Mouse (Mus musculus) liver, embryonic 16.5 days (tissue): ENCODE measurements around the gene E330017A01Rik. TPM values are rescaled to one million over a fixed set of nuclear protein-coding genes. Genes with fewer than 3 reads are reported as not detected.

Experiments
- ATAC-seq: fragments of 200-750 bp; cut with Nextera tagmentation; 2 replicates; pipeline ENCODE4 v1.8.0; 2017; ENCODE audit warnings: low read depth, mild to moderate bottlenecking, moderate number of reproducible peaks, moderate library complexity
- H3K27ac ChIP-seq: fragments of 300-500 bp; sonication (generic); 2 replicates; pipeline ENCODE4 v1.5.1; 2014; ENCODE audit warnings: mild to moderate bottlenecking, low read length
- H3K27me3 ChIP-seq: fragments of 300-500 bp; sonication (generic); 2 replicates; pipeline ENCODE4 v1.6.1; 2014; ENCODE audit warnings: low read depth, low read length, mixed read lengths; ENCODE audit not compliant: control insufficient read depth, insufficient read depth
- H3K36me3 ChIP-seq: fragments of 300-500 bp; sonication (generic); 2 replicates; pipeline ENCODE4 v1.6.1; 2014; ENCODE audit warnings: mild to moderate bottlenecking; ENCODE audit not compliant: control insufficient read depth, insufficient read depth
- H3K4me1 ChIP-seq: fragments of 300-500 bp; sonication (generic); 2 replicates; pipeline ENCODE4 v1.6.1; 2014; ENCODE audit warnings: low read depth, low read length, mixed read lengths; ENCODE audit not compliant: control insufficient read depth
- H3K4me2 ChIP-seq: fragments of 300-500 bp; sonication (generic); 2 replicates; pipeline ENCODE4 v1.6.1; 2014; ENCODE audit warnings: low read depth, low read length, mixed read lengths
- H3K4me3 ChIP-seq: fragments of 300-500 bp; sonication (generic); 2 replicates; pipeline ENCODE4 v1.5.1; 2014; ENCODE audit warnings: low read depth, mild to moderate bottlenecking, low read length
- H3K9ac ChIP-seq: fragments of 300-500 bp; sonication (generic); 2 replicates; pipeline ENCODE4 v1.6.1; 2014; ENCODE audit warnings: low read depth, low read length
- H3K9me3 ChIP-seq: fragments of 300-500 bp; sonication (generic); replicated peaks from 2 replicates; pipeline ENCODE4 v1.6.1; 2016; ENCODE audit warnings: low read length; ENCODE audit not compliant: control insufficient read depth
- WGBS: fragments of 180-500 bp; shearing (Covaris S2); extraction: QIAGEN DNeasy Blood & Tissue Kit; methylation state at CpG from one replicate; pipeline ENCODE4 v1.1.7; 2014; ENCODE audit not compliant: insufficient replicate concordance; 5-methylcytosine and 5-hydroxymethylcytosine counted together
- polyA plus RNA-seq: library from polyadenylated mRNA; unstranded; fragments of >200 nt; fragmentation: Nextera tagmentation; extraction: Ambion mirVana; gene quantifications from 2 replicates; pipeline ENCODE4 v1.2.1, GENCODE M21; 2015

E330017A01Rik gene
- polyA plus RNA-seq, 1 experiment from 2014 or later = not detected

DNA sequence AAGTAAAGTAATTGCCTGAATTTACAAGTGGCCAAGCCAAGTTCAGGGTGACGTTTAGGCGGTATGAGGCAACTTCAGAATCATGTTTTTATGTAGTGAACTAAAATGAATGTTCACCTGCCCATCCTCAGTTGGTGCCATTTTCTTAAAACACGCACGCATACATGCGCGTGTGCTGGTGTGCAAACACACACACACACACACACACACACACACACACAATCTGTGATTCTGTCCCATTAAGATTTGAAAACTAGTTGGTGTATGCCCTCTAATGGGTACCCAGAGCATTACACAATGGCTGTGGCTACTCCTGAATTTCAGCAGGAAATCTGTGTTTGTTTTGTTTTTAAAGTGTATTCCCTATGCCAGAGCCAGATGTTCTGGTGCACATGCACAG is 14.6 kb downstream of the E330017A01Rik start:
- 74% methylated on average over 6 of the region's 6 CpGs for WGBS
- H3K4me1 ChIP-seq = peaks cover 21% of the 10 kb centered on the region
- H3K9me3 ChIP-seq = no peaks in the 10 kb centered on the region

DNA sequence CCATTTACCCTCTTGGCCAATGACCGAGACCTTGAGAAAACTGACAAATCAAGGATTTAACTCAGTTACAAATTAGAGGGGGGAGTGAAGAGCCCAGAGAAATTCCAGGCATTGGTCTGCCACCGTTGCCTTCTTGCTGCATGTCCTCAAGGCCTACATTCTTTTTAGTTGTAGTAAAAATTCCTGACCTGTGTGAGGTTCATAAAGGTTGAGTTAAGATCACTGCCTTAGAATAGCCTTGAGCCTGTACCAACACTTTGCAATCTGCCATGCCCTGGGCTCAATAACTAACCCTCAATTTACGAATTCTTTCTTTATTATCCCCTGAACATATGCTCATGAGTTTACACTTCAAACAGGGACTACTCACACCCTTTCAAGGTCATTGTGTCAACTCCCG is 15.4 kb downstream of the E330017A01Rik start:
- WGBS = 68% methylated on average over 4 of the region's 4 CpGs
- ATAC-seq = no peak

More for the DNA sequence above, 14.6 kb downstream of the E330017A01Rik start:
- Histone ChIP-seq H3K27me3 (no peaks in the 10 kb centered on the region), H3K36me3 (no peaks in the 10 kb centered on the region), H3K27ac (no peak overlapping the region), H3K4me2 (no peak overlapping the region), H3K9ac (no peak overlapping the region), H3K4me3 (no peak overlapping the region)
- ATAC-seq = no peak

DNA sequence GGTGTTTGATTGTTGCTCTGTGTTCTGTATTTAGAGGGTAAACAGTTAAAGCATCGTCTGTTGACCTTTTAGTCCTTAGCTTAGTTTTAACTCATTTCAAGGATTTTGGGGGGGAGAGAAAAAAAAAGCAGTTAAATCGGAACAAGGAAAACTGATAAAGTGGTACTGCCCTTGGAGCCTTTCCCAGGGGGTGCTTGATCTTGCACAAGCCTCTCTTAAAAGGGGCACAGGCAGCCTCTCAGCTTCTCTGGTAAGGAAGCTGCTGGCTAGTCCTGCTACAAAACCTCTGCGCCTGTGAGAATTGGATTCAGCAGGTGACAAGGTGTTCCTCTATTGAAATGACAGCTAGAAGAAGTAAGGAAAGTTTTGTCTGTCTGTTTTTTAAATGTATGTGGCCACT is 16.2 kb downstream of the E330017A01Rik start:
- Histone ChIP-seq H3K4me3 (no peak overlapping the region), H3K27ac (no peak overlapping the region), H3K36me3 (no peaks in the 10 kb centered on the region), H3K4me2 (no peak overlapping the region), H3K9ac (no peak overlapping the region), H3K4me1 (peaks cover 9% of the 10 kb centered on the region), H3K27me3 (no peaks in the 10 kb centered on the region), H3K9me3 (no peaks in the 10 kb centered on the region)
- no peak for ATAC-seq
- 68% methylated on average over 3 of the region's 3 CpGs for WGBS

More for the DNA sequence above, 15.4 kb downstream of the E330017A01Rik start:
- Histone ChIP-seq H3K4me3 (no peak overlapping the region), H3K4me2 (no peak overlapping the region), H3K9ac (no peak overlapping the region), H3K27ac (no peak overlapping the region), H3K4me1 (peaks cover 14% of the 10 kb centered on the region), H3K27me3 (no peaks in the 10 kb centered on the region), H3K36me3 (no peaks in the 10 kb centered on the region), H3K9me3 (no peaks in the 10 kb centered on the region)

DNA sequence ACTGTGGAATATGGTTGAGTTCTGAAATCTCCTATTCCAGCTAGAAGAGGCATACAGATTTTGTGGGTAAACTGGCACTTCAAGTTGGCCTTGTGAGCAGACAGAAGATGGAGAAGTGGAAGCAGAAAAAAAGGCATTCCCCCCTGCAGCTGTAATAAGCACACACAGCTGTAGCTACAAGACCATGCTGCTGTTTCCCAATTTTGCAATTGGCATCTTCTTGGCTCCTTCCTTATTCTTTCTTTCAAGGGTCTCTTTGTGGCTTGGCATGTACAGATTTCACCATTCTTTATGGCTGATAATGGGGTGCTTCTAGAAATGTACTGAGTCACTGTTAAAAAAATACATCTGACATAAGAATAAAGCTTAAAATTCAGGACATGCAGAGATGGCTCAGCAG is 21.2 kb downstream of the E330017A01Rik start:
- H3K9ac ChIP-seq = no peak overlapping the region
- no peaks in the 10 kb centered on the region for H3K36me3 ChIP-seq
- no peak overlapping the region for H3K4me3 ChIP-seq
- no peak for ATAC-seq
- H3K9me3 ChIP-seq = no peaks in the 10 kb centered on the region
- H3K27ac ChIP-seq = no peak overlapping the region
- H3K4me1 ChIP-seq = no peaks in the 10 kb centered on the region
- no peaks in the 10 kb centered on the region for H3K27me3 ChIP-seq
- H3K4me2 ChIP-seq = no peak overlapping the region

DNA sequence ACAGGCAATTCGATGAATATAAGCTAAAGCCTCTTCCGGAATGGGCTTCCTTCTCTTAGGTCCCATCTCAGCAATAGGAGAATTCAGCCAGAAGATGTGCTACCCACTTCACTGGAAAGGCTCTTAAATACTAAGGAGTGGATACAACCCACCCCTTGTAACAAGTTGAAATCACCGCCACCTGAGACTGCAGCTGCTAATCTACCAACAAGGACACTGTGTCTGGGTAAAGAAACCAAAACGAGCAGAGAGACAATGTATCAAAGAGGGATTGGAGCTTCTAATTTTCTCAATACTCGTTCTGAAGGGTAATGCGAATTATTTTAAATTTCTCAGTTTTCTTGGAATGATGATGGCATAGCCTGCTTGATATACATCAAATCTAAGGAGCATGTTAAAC is 21.7 kb downstream of the E330017A01Rik start, which contains the start of gene Gm813:
TSS of gene Gm813 (minus strand) at position 101 of the 400 bp plus-strand sequence.
- Histone ChIP-seq H3K36me3 (no peaks in the 10 kb centered on the region), H3K4me1 (no peaks in the 10 kb centered on the region), H3K4me2 (no peak within 1 kb of the TSS), H3K27me3 (no peaks in the 10 kb centered on the region), H3K4me3 (no peak within 1 kb of the TSS), H3K9ac (no peak within 1 kb of the TSS), H3K9me3 (no peaks in the 10 kb centered on the region), H3K27ac (no peak within 1 kb of the TSS)
- no peak for ATAC-seq
- WGBS = 66% methylated on average over 6 of the region's 6 CpGs

DNA sequence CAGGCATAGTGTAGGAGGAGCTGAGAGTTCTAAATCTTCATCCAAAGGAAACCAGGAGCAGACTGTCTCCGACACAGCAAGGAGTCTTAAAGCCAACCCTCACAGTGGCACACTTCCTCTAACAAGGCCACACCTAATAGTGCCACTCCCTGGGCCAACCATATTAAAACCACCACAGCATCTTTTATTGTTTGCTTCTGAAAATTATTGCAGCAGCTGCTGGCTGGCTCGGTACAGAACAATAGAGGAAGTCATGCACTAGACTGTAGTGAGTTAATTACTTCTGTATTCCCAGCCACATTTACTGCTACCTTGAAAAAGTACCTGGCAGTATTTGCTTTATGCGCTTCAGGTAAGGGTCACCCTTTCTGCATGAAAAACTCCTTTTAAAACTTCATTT is 25.6 kb downstream of the E330017A01Rik start:
- no peak overlapping the region for H3K4me2 ChIP-seq
- no peak overlapping the region for H3K4me3 ChIP-seq
- H3K4me1 ChIP-seq = no peaks in the 10 kb centered on the region
- ATAC-seq = no peak
- WGBS = 48% methylated on average over 3 of the region's 3 CpGs
- H3K27ac ChIP-seq = no peak overlapping the region
- no peaks in the 10 kb centered on the region for H3K9me3 ChIP-seq
- no peak overlapping the region for H3K9ac ChIP-seq
- no peaks in the 10 kb centered on the region for H3K36me3 ChIP-seq
- H3K27me3 ChIP-seq = no peaks in the 10 kb centered on the region

DNA sequence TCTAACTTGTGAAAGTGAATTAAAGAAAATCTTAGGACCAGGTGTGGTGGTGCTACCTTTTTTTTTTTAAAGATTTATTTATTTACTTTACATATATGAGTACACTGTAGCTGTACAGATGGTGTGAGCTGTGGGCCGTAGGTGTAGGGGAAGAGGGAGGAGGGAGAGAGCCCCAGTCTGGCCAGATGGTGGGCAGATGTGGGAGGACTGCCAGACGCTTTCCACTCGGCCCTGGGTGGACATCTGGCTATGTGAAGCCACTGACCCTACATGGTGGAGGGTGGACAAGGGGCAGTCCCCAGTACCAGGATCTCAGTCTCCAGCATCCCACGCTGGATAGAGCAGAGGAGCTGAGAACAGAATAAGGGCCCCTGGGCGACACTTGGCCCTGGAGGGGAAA is 31.4 kb downstream of the E330017A01Rik start:
- Histone ChIP-seq H3K4me1 (peaks cover 22% of the 10 kb centered on the region), H3K27me3 (no peaks in the 10 kb centered on the region), H3K27ac (no peak overlapping the region), H3K9ac (no peak overlapping the region), H3K4me2 (no peak overlapping the region), H3K9me3 (no peaks in the 10 kb centered on the region), H3K36me3 (no peaks in the 10 kb centered on the region), H3K4me3 (no peak overlapping the region)
- ATAC-seq = no peak
- WGBS = 71% methylated on average over 5 of the region's 5 CpGs

DNA sequence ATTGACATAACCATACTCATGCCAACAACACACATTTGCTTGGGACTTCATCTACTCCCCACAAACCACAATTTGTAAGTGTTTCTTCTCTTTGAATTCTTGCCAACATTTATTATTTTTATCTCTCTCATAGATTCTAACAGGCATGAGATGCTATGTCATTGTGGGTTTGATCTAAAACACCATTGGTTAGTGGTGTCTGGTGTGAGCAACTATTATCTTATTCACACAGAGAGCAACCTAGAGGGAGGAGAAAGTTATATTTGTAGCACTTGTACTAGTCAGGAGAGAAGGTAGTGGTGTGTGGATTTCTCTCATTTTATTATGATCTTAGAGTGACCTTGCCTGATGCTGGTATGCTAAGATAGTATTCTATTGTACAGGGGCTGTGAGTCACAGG is 33.9 kb downstream of the E330017A01Rik start:
- no peak overlapping the region for H3K9ac ChIP-seq
- H3K27ac ChIP-seq = peak overlapping the region; percentile 76
- H3K9me3 ChIP-seq = no peaks in the 10 kb centered on the region
- H3K4me1 ChIP-seq = peaks cover 22% of the 10 kb centered on the region
- H3K27me3 ChIP-seq = no peaks in the 10 kb centered on the region
- H3K36me3 ChIP-seq = no peaks in the 10 kb centered on the region
- ATAC-seq = peak; percentile 89
- H3K4me3 ChIP-seq = no peak overlapping the region
- peak overlapping the region; percentile 37 for H3K4me2 ChIP-seq

DNA sequence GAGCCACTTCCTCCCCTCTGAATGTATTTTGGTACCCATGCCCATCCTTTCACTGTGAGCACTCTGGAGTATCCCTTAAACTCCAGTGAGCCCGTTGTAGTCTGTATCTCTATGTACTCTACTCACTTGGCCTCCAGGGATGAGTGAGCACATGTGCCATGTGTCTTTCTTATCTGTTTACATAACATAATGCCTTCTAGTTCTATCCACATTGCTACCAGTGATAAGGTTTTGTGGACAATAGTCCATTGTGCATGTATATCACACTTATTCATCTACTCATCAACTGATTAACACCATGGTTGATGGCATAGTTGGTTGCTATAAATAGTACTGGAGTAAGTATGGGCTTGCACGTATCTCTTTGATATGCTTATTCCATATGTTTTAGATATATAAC is 34.7 kb downstream of the E330017A01Rik start:
- ATAC-seq = peak; percentile 69
- no peak overlapping the region for H3K9ac ChIP-seq
- WGBS = 18% methylated on average over 2 of the region's 2 CpGs

DNA sequence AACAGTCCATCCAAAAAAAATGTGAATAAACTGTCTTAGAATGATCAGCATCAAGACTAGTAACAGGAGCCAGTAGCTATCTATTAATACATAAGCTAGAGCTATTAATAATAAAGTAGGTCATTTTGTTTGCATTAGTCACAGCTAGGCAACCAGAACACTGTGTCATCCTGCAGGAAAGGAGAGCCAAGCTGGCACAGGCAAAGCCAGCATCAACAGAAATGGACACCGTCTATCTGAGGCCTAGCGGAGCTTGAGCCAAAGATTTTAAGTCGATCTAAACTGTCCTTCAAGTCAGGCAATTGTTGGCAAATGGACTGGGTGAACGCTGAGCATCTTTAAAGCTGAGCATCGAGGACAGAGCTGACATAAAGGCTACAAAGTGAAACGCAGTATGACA is 37.7 kb downstream of the E330017A01Rik start:
- 81% methylated on average over 6 of the region's 6 CpGs for WGBS
- no peak for ATAC-seq

More for the DNA sequence above, 34.7 kb downstream of the E330017A01Rik start:
- no peaks in the 10 kb centered on the region for H3K9me3 ChIP-seq
- no peaks in the 10 kb centered on the region for H3K36me3 ChIP-seq
- peaks cover 22% of the 10 kb centered on the region for H3K4me1 ChIP-seq
- H3K27me3 ChIP-seq = no peaks in the 10 kb centered on the region
- peak overlapping the region; percentile 59 for H3K27ac ChIP-seq
- H3K4me3 ChIP-seq = no peak overlapping the region
- H3K4me2 ChIP-seq = no peak overlapping the region

More for the DNA sequence above, 37.7 kb downstream of the E330017A01Rik start:
- H3K36me3 ChIP-seq = no peaks in the 10 kb centered on the region
- peaks cover 16% of the 10 kb centered on the region for H3K4me1 ChIP-seq
- no peak overlapping the region for H3K4me3 ChIP-seq
- no peaks in the 10 kb centered on the region for H3K27me3 ChIP-seq
- no peak overlapping the region for H3K9ac ChIP-seq
- no peak overlapping the region for H3K4me2 ChIP-seq
- H3K9me3 ChIP-seq = no peaks in the 10 kb centered on the region
- H3K27ac ChIP-seq = no peak overlapping the region
